Mouse (Mus musculus): Measurements from ENCODE around the gene Ranbp6. TPM values are rescaled to one million over a fixed set of nuclear protein-coding genes. Genes with fewer than 3 reads are reported as not detected.

Ranbp6 gene
- polyA plus RNA-seq, 1 experiment: 22.3 TPM

DNA sequence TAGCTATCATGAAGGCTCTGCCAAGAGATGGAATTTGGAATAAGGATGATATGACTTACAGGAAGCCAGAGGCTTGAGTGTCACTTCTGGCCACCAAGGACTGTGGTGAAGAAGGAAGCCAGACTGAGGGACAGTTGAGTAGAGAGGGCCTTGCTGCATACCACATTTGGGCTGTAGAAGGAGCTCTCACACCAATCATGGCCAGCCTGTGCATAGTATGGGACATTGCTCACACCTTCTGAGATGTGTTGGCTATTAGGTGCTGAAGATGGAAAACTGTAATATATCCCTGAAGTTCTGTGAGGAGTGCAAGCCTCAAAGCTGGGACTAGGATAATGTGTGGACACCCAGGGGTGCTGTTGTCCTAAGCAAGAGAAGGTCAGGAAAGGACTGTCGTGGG lies 13.9 kb upstream of the Ranbp6 start:
- TF ChIP-seq CTCF (IDR thresholded peaks at IDR 0.05; ENCODE audit: borderline replicate concordance, insufficient read depth, low read depth, low read length) (peak; percentile 31; the same call in 1 of the 2 replicates), POLR2A (IDR thresholded peaks at IDR 0.05; ENCODE audit: borderline replicate concordance, insufficient read depth, low read length) (no peak)
- Histone ChIP-seq H3K4me3 (replicated peaks; ENCODE audit: insufficient read depth, low read depth, low read length) (no peak overlapping the region), H3K27me3 (ENCODE audit: control insufficient read depth, insufficient read depth, low read length) (no peaks in the 10 kb centered on the region), H3K27ac (ENCODE audit: insufficient read depth, low read length) (no peak overlapping the region), H3K4me1 (ENCODE audit: control insufficient read depth, insufficient read depth, low read length) (no peaks in the 10 kb centered on the region)
- no peak for DNase-seq
- WGBS: 70% methylated on average over 1 of the region's 1 CpGs

DNA sequence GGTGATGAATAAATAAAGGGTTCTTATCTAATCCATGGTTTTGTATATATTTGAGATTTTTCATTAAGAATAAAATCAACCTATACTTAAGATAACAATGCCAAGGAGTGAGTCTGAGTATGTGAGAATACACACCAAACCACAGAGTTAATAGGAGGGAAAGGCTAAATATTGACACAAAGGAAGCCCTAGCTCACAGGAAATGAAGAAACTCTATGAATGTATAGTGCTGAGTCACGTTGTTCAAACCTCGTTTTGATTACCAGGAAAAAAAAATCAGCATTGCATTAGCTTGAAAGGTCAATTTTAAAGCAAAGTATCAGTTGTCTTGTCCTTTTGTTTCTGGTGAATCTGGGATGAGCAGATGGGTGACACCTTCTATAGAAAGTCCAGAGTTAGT lies 12.2 kb upstream of the Ranbp6 start:
- Histone ChIP-seq H3K4me1 (ENCODE audit: control insufficient read depth, insufficient read depth, low read length) (no peaks in the 10 kb centered on the region), H3K4me3 (replicated peaks; ENCODE audit: insufficient read depth, low read depth, low read length) (no peak overlapping the region), H3K27ac (ENCODE audit: insufficient read depth, low read length) (no peak overlapping the region), H3K27me3 (ENCODE audit: control insufficient read depth, insufficient read depth, low read length) (no peaks in the 10 kb centered on the region)
- no peak for DNase-seq
- WGBS: 71% methylated on average over 2 of the region's 2 CpGs
- no peak for TF ChIP-seq POLR2A (IDR thresholded peaks at IDR 0.05; ENCODE audit: borderline replicate concordance, insufficient read depth, low read length)
- no peak for TF ChIP-seq CTCF (IDR thresholded peaks at IDR 0.05; ENCODE audit: borderline replicate concordance, insufficient read depth, low read depth, low read length)

GRCm38 (mm10) chr19:29824034-29824700 lies 11.4 kb upstream of the Ranbp6 start:
- TF ChIP-seq POLR2A (IDR thresholded peaks at IDR 0.05; ENCODE audit: borderline replicate concordance, insufficient read depth, low read length) (no peak), CTCF (IDR thresholded peaks at IDR 0.05; ENCODE audit: borderline replicate concordance, insufficient read depth, low read depth, low read length) (peak; percentile 40; the same call in 1 of the 2 replicates)
- no peak overlapping the region for H3K27ac ChIP-seq (ENCODE audit: insufficient read depth, low read length)
- no peaks in the 10 kb centered on the region for H3K27me3 ChIP-seq (ENCODE audit: control insufficient read depth, insufficient read depth, low read length)
- no peaks in the 10 kb centered on the region for H3K4me1 ChIP-seq (ENCODE audit: control insufficient read depth, insufficient read depth, low read length)
- no peak for DNase-seq
- WGBS: 49% methylated on average over 6 of the region's 6 CpGs
- H3K4me3 ChIP-seq (replicated peaks; ENCODE audit: insufficient read depth, low read depth, low read length): no peak overlapping the region

DNA sequence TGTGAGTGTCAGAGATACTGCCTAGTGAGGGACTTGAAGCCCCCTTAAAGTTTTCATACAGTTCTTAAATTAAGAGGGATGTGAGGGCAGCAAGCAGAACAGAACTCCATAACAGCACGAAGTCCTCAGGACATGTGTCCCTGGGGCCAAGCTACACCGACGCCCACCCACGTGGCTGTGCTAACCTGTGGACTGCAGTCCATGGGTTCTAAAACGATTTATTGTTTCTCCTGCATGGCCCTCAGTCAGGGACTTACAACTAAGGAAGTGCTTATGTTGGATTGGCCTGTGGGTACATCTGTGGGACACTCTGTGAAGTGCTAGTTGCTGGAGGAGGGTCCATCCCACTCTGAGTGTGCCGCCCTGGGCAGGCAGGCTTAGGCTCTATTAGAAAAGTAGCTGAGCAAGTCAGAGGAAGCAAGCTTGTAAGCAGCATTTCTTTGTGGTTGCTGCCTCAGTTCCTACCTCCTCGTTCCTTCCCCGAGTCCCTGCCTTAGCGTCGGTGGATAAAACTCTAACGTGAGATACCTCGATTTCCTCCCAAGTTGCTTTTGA lies 10.8 kb upstream of the Ranbp6 start:
- H3K27ac ChIP-seq (ENCODE audit: insufficient read depth, low read length): no peak overlapping the region
- H3K4me1 ChIP-seq (ENCODE audit: control insufficient read depth, insufficient read depth, low read length): no peaks in the 10 kb centered on the region
- no peak for DNase-seq
- H3K27me3 ChIP-seq (ENCODE audit: control insufficient read depth, insufficient read depth, low read length): no peaks in the 10 kb centered on the region
- H3K4me3 ChIP-seq (replicated peaks; ENCODE audit: insufficient read depth, low read depth, low read length): no peak overlapping the region
- TF ChIP-seq POLR2A (IDR thresholded peaks at IDR 0.05; ENCODE audit: borderline replicate concordance, insufficient read depth, low read length): no peak
- 63% methylated on average over 12 of the region's 12 CpGs for WGBS

DNA sequence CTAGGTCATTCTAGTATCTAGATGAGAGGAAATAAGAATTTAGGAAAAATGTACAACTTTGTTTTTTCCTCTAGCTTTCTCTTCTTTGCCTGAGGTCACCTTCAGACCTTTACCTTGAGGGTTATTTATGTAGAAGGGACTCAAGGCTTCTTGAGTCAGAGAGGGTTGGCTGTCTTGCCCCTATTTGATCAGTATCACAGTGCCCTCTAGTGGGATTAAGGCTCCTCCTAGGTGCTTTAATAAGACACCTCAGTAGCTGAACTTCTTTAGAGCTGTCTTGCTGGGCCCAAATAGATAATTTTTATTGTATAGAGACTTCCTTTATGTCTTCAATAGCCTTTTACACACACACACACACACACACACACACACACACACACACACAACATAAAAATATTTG lies 8.2 kb upstream of the Ranbp6 start:
- Histone ChIP-seq H3K27me3 (ENCODE audit: control insufficient read depth, insufficient read depth, low read length) (no peaks in the 10 kb centered on the region), H3K4me1 (ENCODE audit: control insufficient read depth, insufficient read depth, low read length) (no peaks in the 10 kb centered on the region), H3K27ac (ENCODE audit: insufficient read depth, low read length) (no peak overlapping the region), H3K4me3 (replicated peaks; ENCODE audit: insufficient read depth, low read depth, low read length) (no peak overlapping the region)
- TF ChIP-seq CTCF (IDR thresholded peaks at IDR 0.05; ENCODE audit: borderline replicate concordance, insufficient read depth, low read depth, low read length) (peak; percentile 41; the same call in 1 of the 2 replicates), POLR2A (IDR thresholded peaks at IDR 0.05; ENCODE audit: borderline replicate concordance, insufficient read depth, low read length) (no peak)
- DNase-seq: peak in 1 of 2 experiments; percentile 58

DNA sequence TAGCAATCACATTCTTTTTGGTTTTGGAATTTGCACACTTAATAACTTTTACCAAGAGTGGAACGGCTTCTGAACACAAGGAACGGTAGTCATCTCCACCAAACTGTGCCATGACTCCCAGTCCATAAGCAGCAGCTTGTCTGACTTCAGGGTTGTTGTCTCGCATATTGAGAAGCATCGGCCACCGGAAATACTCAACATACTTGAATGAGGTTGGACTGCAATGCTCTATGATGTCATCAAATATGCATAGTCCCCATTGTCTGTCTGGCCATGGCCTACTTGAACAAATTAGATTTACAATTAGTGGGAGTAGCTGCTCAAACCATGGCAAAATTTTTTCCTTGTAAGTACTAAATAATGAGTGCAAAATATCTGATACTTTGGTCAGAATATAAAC lies 2.8 kb downstream of the Ranbp6 start:
- no peak for DNase-seq
- Histone ChIP-seq H3K4me3 (replicated peaks; ENCODE audit: insufficient read depth, low read depth, low read length) (no peak overlapping the region), H3K27me3 (ENCODE audit: control insufficient read depth, insufficient read depth, low read length) (no peaks in the 10 kb centered on the region), H3K4me1 (ENCODE audit: control insufficient read depth, insufficient read depth, low read length) (peaks cover 3% of the 10 kb centered on the region; the same call in 1 of the 2 replicates), H3K27ac (ENCODE audit: insufficient read depth, low read length) (no peak overlapping the region)
- TF ChIP-seq CTCF (IDR thresholded peaks at IDR 0.05; ENCODE audit: borderline replicate concordance, insufficient read depth, low read depth, low read length) (no peak), POLR2A (IDR thresholded peaks at IDR 0.05; ENCODE audit: borderline replicate concordance, insufficient read depth, low read length) (no peak)
- WGBS: 91% methylated on average over 5 of the region's 5 CpGs

DNA sequence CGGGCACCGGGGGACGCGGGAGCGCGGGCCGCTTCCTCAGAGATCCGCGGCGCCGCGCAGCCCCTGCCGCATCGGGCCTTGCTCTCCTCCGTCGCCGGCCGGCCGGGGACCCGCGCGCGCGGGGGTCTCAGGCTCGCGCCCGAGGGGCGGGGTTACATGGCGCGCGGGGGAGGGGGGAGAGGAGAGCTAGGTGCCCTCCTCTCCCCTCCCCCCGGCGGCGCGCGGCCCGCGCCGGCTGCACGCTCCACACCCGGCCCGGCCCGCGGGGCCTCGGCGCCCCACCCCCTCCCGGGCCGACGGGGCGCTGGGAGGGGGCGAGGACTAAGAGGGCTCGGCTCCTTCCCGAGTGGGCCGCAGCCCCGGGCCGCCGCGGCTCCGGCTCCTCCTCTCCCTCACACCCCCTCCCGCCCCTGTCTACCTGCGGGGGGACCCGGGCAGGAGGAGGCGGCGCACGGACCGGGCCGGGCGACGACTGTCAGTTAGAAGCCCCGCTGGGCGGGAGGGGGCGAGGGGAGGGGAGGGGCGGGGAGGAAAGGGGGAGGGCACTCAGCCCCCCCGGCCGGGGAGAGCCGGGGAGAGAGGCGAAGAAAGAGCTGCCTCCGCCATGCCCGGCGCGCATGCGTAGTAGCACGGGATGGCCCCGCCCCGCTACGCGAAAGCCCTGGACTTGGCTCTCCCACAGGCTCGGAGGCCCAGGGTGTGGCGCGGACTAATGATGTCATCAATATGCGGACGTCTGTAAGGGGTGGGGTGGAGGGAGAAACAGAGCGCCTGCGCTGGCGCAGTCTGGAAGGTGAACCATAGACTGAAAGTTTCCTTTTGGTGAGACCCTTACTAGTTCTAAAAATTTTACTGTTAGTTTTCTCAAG lies 6.6 kb downstream of the Ranbp6 start, which contains the start of gene 9930021J03Rik:
TSS of gene 9930021J03Rik (minus strand) at position 73 of the 869 bp plus-strand sequence.
- under 1% methylated on average over 53 of the region's 95 CpGs for WGBS

More for the DNA sequence above, 6.6 kb downstream of the Ranbp6 start, which contains the start of gene 9930021J03Rik:
- TF ChIP-seq CTCF (IDR thresholded peaks at IDR 0.05; ENCODE audit: borderline replicate concordance, insufficient read depth, low read depth, low read length): no peak
- peak; percentile 57; the same call in 1 of the 2 replicates for TF ChIP-seq POLR2A (IDR thresholded peaks at IDR 0.05; ENCODE audit: borderline replicate concordance, insufficient read depth, low read length)
- DNase-seq: peak; percentile 98 to 99
- H3K27me3 ChIP-seq (ENCODE audit: control insufficient read depth, insufficient read depth, low read length): no peaks in the 10 kb centered on the region
- H3K4me3 ChIP-seq (replicated peaks; ENCODE audit: insufficient read depth, low read depth, low read length): peak within 1 kb of the TSS; percentile 87
- H3K27ac ChIP-seq (ENCODE audit: insufficient read depth, low read length): peak within 1 kb of the TSS; percentile 86
- peaks cover 5% of the 10 kb centered on the region; the same call in 1 of the 2 replicates for H3K4me1 ChIP-seq (ENCODE audit: control insufficient read depth, insufficient read depth, low read length)
